Mouse (Mus musculus): ENCODE data around the gene Dcdc2c.

- TF ChIP-seq CTCF (IDR thresholded peaks at IDR 0.05; ENCODE audit: low read depth, low read length): no peak
- TF ChIP-seq POLR2A (IDR thresholded peaks at IDR 0.05; ENCODE audit: borderline replicate concordance, low read depth, low read length): no peak
These were observed 20.0 kb upstream of the Dcdc2c start for GRCm38 (mm10) chr12:28572241-28572640.

Measured in bone marrow macrophage, adult 2 months (primary cell).